Mouse (Mus musculus) liver, postnatal 0 days (tissue): ENCODE measurements at regions not wholly inside any gene's neighbourhood (a gene's known extent, or its start where the extent isn't known, plus 50 kb on each side); places are given as distances from the start of the nearest gene placed in this dataset.

Experiments
- ATAC-seq: fragments of 200-750 bp; cut with Nextera tagmentation; 2 replicates; pipeline ENCODE4 v1.8.0; 2017; ENCODE audit warnings: mild to moderate bottlenecking, moderate library complexity
- DNase-seq: peaks from one replicate; pipeline ENCODE4 v3.0.0-alpha.2; 2016
- H3K27ac ChIP-seq: fragments of 300-500 bp; sonication (generic); 2 replicates; pipeline ENCODE4 v1.5.1; 2014; ENCODE audit warnings: antibody characterized with exemption, moderate library complexity, mild to moderate bottlenecking, low read depth
- H3K27me3 ChIP-seq: fragments of 300-500 bp; sonication (generic); 2 replicates; pipeline ENCODE4 v1.6.1; 2014; ENCODE audit warnings: low read length, control low read depth, mixed read lengths; ENCODE audit not compliant: insufficient read depth
- H3K36me3 ChIP-seq: fragments of 300-500 bp; sonication (generic); replicated peaks from 2 replicates; pipeline ENCODE4 v1.6.1; 2014; ENCODE audit warnings: mild to moderate bottlenecking, control low read depth, low read length, moderate library complexity, mixed read lengths; ENCODE audit not compliant: insufficient read depth
- H3K4me1 ChIP-seq: fragments of 300-500 bp; sonication (generic); 2 replicates; pipeline ENCODE4 v1.6.1; 2014; ENCODE audit warnings: antibody characterized with exemption, mild to moderate bottlenecking, control low read depth; ENCODE audit not compliant: insufficient read depth
- H3K4me2 ChIP-seq: fragments of 300-500 bp; sonication (generic); 2 replicates; pipeline ENCODE4 v1.6.1; 2014; ENCODE audit warnings: low read depth, mild to moderate bottlenecking, low read length, moderate library complexity, mixed read lengths
- H3K4me3 ChIP-seq: fragments of 300-500 bp; sonication (generic); 2 replicates; pipeline ENCODE4 v1.5.1; 2014; ENCODE audit warnings: low read depth, low read length
- H3K9ac ChIP-seq: fragments of 300-500 bp; sonication (generic); replicated peaks from 2 replicates; pipeline ENCODE4 v1.6.1; 2014; ENCODE audit warnings: mild to moderate bottlenecking, moderate library complexity
- H3K9me3 ChIP-seq: fragments of 300-500 bp; sonication (generic); 2 replicates; pipeline ENCODE4 v1.6.1; 2016; ENCODE audit warnings: mild to moderate bottlenecking, control low read depth, low read length, mixed read lengths
- CTCF ChIP-seq: sonication (generic); IDR thresholded peaks from 2 replicates; pipeline ENCODE4 v1.5.1; 2016; ENCODE audit warnings: antibody characterized with exemption, low read depth
- EP300 ChIP-seq: IDR thresholded peaks from 2 replicates; pipeline ENCODE4 v1.6.1; 2016; ENCODE audit warnings: antibody characterized with exemption, low read depth, mild to moderate bottlenecking
- WGBS: fragments of 180-500 bp; shearing (Covaris S2); extraction: QIAGEN DNeasy Blood & Tissue Kit; methylation state at CpG from one replicate; pipeline ENCODE4 v1.1.7; 2014; ENCODE audit not compliant: insufficient replicate concordance; 5-methylcytosine and 5-hydroxymethylcytosine counted together

GRCm38 (mm10) chr2:102970221-102970620 lies 68.8 kb upstream of the Cd44 start:
- Histone ChIP-seq H3K36me3 (no peaks in the 10 kb centered on the region), H3K9ac (no peak overlapping the region), H3K4me2 (no peak overlapping the region), H3K4me1 (no peaks in the 10 kb centered on the region), H3K27me3 (no peaks in the 10 kb centered on the region), H3K9me3 (no peaks in the 10 kb centered on the region), H3K27ac (no peak overlapping the region), H3K4me3 (no peak overlapping the region)
- WGBS = 65% methylated on average over 5 of the region's 5 CpGs
- ATAC-seq (no peak), DNase-seq (no peak)
- TF ChIP-seq CTCF (no peak), EP300 (no peak)

- no peak overlapping the region for H3K4me2 ChIP-seq
- peak; percentile 25; the same call in 1 of the 2 replicates for ATAC-seq
- DNase-seq = no peak
- H3K4me1 ChIP-seq = no peaks in the 10 kb centered on the region
- H3K27me3 ChIP-seq = no peaks in the 10 kb centered on the region
- H3K9me3 ChIP-seq = no peaks in the 10 kb centered on the region
- H3K36me3 ChIP-seq = no peaks in the 10 kb centered on the region
- no peak overlapping the region for H3K4me3 ChIP-seq
- no peak for TF ChIP-seq EP300
- TF ChIP-seq CTCF = no peak
- H3K9ac ChIP-seq = no peak overlapping the region
- H3K27ac ChIP-seq = peak overlapping the region; percentile 31
- 49% methylated on average over 7 of the region's 7 CpGs for WGBS
These were observed 66.7 kb upstream of the Cd44 start for GRCm38 (mm10) chr2:102967950-102968722.

- no peaks in the 10 kb centered on the region for H3K9me3 ChIP-seq
- no peak for TF ChIP-seq CTCF
- peak; percentile 38; the same call in 1 of the 2 replicates for TF ChIP-seq EP300
- DNase-seq = no peak
- H3K27ac ChIP-seq = peak overlapping the region; percentile 31
- no peak for ATAC-seq
- no peak overlapping the region for H3K4me2 ChIP-seq
- H3K9ac ChIP-seq = no peak overlapping the region
- 67% methylated on average over 4 of the region's 4 CpGs for WGBS
- H3K36me3 ChIP-seq = no peaks in the 10 kb centered on the region
- H3K4me1 ChIP-seq = no peaks in the 10 kb centered on the region
- no peak overlapping the region for H3K4me3 ChIP-seq
- H3K27me3 ChIP-seq = no peaks in the 10 kb centered on the region
These were observed 66.0 kb upstream of the Cd44 start for GRCm38 (mm10) chr2:102967417-102967816.

GRCm38 (mm10) chr2:102959067-102959645 lies 57.7 kb upstream of the Cd44 start:
- WGBS = 68% methylated on average over 5 of the region's 5 CpGs
- Histone ChIP-seq H3K4me1 (no peaks in the 10 kb centered on the region), H3K9me3 (no peaks in the 10 kb centered on the region), H3K4me3 (no peak overlapping the region), H3K36me3 (no peaks in the 10 kb centered on the region), H3K4me2 (no peak overlapping the region), H3K9ac (no peak overlapping the region), H3K27me3 (no peaks in the 10 kb centered on the region), H3K27ac (peak overlapping the region; percentile 34; the same call in 1 of the 2 replicates)
- no peak for TF ChIP-seq EP300
- no peak for TF ChIP-seq CTCF
- ATAC-seq (no peak), DNase-seq (no peak)

GRCm38 (mm10) chr2:102958529-102958928 lies 57.1 kb upstream of the Cd44 start:
- Histone ChIP-seq H3K27ac (no peak overlapping the region), H3K9me3 (no peaks in the 10 kb centered on the region), H3K36me3 (no peaks in the 10 kb centered on the region), H3K27me3 (no peaks in the 10 kb centered on the region), H3K4me2 (no peak overlapping the region), H3K4me3 (no peak overlapping the region), H3K9ac (no peak overlapping the region), H3K4me1 (no peaks in the 10 kb centered on the region)
- WGBS = 82% methylated on average over 9 of the region's 9 CpGs
- ATAC-seq = no peak
- DNase-seq = no peak
- TF ChIP-seq EP300 = no peak
- TF ChIP-seq CTCF = no peak

GRCm38 (mm10) chr2:102957811-102958210 lies 56.3 kb upstream of the Cd44 start:
- ATAC-seq = no peak
- no peaks in the 10 kb centered on the region for H3K36me3 ChIP-seq
- no peaks in the 10 kb centered on the region for H3K9me3 ChIP-seq
- no peak for TF ChIP-seq CTCF
- TF ChIP-seq EP300 = no peak
- 77% methylated on average over 5 of the region's 5 CpGs for WGBS
- no peak overlapping the region for H3K4me2 ChIP-seq
- DNase-seq = no peak
- no peaks in the 10 kb centered on the region for H3K27me3 ChIP-seq
- no peak overlapping the region for H3K27ac ChIP-seq
- H3K4me1 ChIP-seq = no peaks in the 10 kb centered on the region
- no peak overlapping the region for H3K9ac ChIP-seq
- H3K4me3 ChIP-seq = no peak overlapping the region
